Mouse (Mus musculus) lung, embryonic 15.5 days (tissue): ENCODE measurements around the gene Rpsa. TPM values are rescaled to one million over a fixed set of nuclear protein-coding genes. Genes with fewer than 3 reads are reported as not detected.

ENCODE experiments used
- ATAC-seq: fragments of 200-750 bp; cut with Nextera tagmentation; 2 replicates; pipeline ENCODE4 v1.8.0; 2017; ENCODE audit warnings: moderate number of reproducible peaks, borderline replicate concordance; ENCODE audit not compliant: low FRiP score, low TSS enrichment; ENCODE audit errors: extremely low read depth
- H3K27ac ChIP-seq: fragments of 300-500 bp; sonication (generic); 2 replicates; pipeline ENCODE4 v1.5.1; 2015; ENCODE audit warnings: moderate library complexity, mild to moderate bottlenecking, inconsistent platforms
- H3K27me3 ChIP-seq: fragments of 300-500 bp; sonication (generic); 2 replicates; pipeline ENCODE4 v1.6.1; 2015; ENCODE audit warnings: inconsistent platforms
- H3K36me3 ChIP-seq: fragments of 300-500 bp; sonication (generic); 2 replicates; pipeline ENCODE4 v1.6.1; 2015; ENCODE audit warnings: inconsistent platforms
- H3K4me1 ChIP-seq: fragments of 300-500 bp; sonication (generic); 2 replicates; pipeline ENCODE4 v1.6.1; 2015; ENCODE audit warnings: inconsistent platforms
- H3K4me2 ChIP-seq: fragments of 300-500 bp; sonication (generic); 2 replicates; pipeline ENCODE4 v1.6.1; 2015; ENCODE audit warnings: inconsistent platforms, mild to moderate bottlenecking, moderate library complexity
- H3K4me3 ChIP-seq: fragments of 300-500 bp; sonication (generic); 2 replicates; pipeline ENCODE4 v1.5.1; 2015; ENCODE audit warnings: mild to moderate bottlenecking, inconsistent platforms
- H3K9ac ChIP-seq: fragments of 300-500 bp; sonication (generic); 2 replicates; pipeline ENCODE4 v1.6.1; 2015; ENCODE audit warnings: inconsistent platforms
- H3K9me3 ChIP-seq: fragments of 300-500 bp; sonication (generic); 2 replicates; pipeline ENCODE4 v1.6.1; 2016; ENCODE audit warnings: inconsistent platforms
- WGBS: fragments of 180-500 bp; shearing (Covaris S2); methylation state at CpG from one replicate; pipeline ENCODE4 v1.1.7; 2015; 5-methylcytosine and 5-hydroxymethylcytosine counted together
- polyA plus RNA-seq: library from polyadenylated mRNA; unstranded; fragments of >200 nt; fragmentation: Nextera tagmentation; extraction: Ambion mirVana; gene quantifications from 2 replicates; pipeline ENCODE4 v1.2.1, GENCODE M21; 2015

Gene Rpsa
- polyA plus RNA-seq, 1 experiment from 2014 or later, result 1,474 TPM

DNA sequence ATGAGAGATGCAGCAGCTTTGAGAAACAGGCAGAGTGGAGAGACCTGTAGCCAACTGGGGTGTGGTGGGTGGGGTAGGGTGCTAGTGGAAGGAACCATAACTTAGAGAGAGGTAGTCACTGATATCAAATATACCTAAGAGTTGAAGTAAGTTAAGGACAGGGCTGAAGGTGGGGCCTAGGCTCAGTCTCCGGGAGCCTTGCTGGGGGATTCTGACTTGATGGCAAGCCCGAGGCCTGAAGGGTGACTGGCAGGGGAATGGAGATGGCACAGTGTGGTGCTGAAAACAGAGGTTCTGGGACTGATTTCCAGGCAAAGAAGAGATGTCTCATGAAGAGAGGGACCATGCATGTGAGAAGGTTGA lies 12.7 kb upstream of the Rpsa start:
- peaks cover 6% of the 10 kb centered on the region for H3K4me1 ChIP-seq
- peaks cover 15% of the 10 kb centered on the region for H3K36me3 ChIP-seq
- WGBS, result 98% methylated on average over 2 of the region's 2 CpGs
- no peaks in the 10 kb centered on the region for H3K9me3 ChIP-seq
- no peak overlapping the region for H3K4me2 ChIP-seq
- H3K4me3 ChIP-seq, result no peak overlapping the region
- no peak for ATAC-seq
- H3K9ac ChIP-seq, result no peak overlapping the region
- no peak overlapping the region for H3K27ac ChIP-seq
- H3K27me3 ChIP-seq, result no peaks in the 10 kb centered on the region

DNA sequence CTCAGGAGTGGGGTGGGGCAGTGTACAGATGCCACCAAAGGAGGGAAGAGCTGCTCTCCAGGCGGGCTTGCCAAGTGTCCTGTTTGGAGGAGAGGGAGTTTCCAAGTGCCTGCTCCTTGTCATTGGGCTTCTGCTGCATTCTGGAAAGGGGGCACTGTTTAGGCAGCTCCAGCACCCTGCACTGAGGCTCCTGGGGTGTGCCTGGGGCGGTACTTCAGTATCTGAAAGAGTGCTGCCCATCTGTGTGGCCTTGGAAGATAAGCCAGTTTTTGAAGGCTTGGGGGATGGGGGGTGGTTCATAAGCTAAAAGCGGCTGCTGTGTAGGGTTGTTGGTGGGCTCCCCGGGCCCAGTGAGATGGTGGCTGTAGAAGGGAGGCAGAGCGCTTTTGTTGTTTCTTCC lies 11.9 kb upstream of the Rpsa start:
- peaks cover 6% of the 10 kb centered on the region for H3K4me1 ChIP-seq
- H3K9me3 ChIP-seq, result no peaks in the 10 kb centered on the region
- no peak overlapping the region for H3K9ac ChIP-seq
- no peaks in the 10 kb centered on the region for H3K27me3 ChIP-seq
- WGBS, result 74% methylated on average over 5 of the region's 5 CpGs
- no peak overlapping the region for H3K4me2 ChIP-seq
- no peak for ATAC-seq
- no peak overlapping the region for H3K4me3 ChIP-seq
- H3K36me3 ChIP-seq, result peaks cover 21% of the 10 kb centered on the region
- H3K27ac ChIP-seq, result no peak overlapping the region

DNA sequence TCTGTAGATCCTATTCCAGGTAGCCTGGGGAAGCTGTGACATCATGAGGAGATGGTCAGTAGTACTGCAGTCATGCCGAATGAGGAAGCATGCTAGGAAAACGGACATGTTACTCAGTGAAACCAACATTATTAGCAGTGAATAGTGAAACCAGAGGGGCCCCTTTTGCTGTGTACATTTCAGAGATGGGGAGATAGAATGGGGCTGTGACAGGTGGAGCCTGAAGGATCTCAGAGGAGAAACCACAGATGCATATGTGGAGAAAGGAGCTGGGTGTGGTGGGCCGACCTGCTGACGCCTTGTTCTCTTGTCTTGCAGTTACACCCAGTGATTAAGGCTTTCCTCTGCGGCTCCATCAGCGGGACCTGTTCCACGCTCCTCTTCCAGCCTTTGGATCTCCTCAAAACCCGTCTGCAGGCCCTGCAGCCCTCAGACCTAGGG lies 11.3 kb upstream of the Rpsa start:
- H3K36me3 ChIP-seq, result peaks cover 27% of the 10 kb centered on the region
- no peak overlapping the region for H3K9ac ChIP-seq
- H3K4me1 ChIP-seq, result peaks cover 3% of the 10 kb centered on the region
- H3K4me3 ChIP-seq, result no peak overlapping the region
- no peaks in the 10 kb centered on the region for H3K9me3 ChIP-seq
- no peak overlapping the region for H3K27ac ChIP-seq
- H3K27me3 ChIP-seq, result no peaks in the 10 kb centered on the region
- 72% methylated on average over 8 of the region's 8 CpGs for WGBS
- no peak for ATAC-seq
- H3K4me2 ChIP-seq, result no peak overlapping the region

GRCm38 (mm10) chr9:120118212-120118611 lies 9.3 kb upstream of the Rpsa start:
- no peak overlapping the region for H3K4me2 ChIP-seq
- no peaks in the 10 kb centered on the region for H3K4me1 ChIP-seq
- 86% methylated on average over 4 of the region's 4 CpGs for WGBS
- no peak overlapping the region for H3K27ac ChIP-seq
- peaks cover 41% of the 10 kb centered on the region for H3K36me3 ChIP-seq
- H3K9ac ChIP-seq, result no peak overlapping the region
- H3K9me3 ChIP-seq, result no peaks in the 10 kb centered on the region
- H3K27me3 ChIP-seq, result no peaks in the 10 kb centered on the region
- H3K4me3 ChIP-seq, result no peak overlapping the region
- no peak for ATAC-seq

DNA sequence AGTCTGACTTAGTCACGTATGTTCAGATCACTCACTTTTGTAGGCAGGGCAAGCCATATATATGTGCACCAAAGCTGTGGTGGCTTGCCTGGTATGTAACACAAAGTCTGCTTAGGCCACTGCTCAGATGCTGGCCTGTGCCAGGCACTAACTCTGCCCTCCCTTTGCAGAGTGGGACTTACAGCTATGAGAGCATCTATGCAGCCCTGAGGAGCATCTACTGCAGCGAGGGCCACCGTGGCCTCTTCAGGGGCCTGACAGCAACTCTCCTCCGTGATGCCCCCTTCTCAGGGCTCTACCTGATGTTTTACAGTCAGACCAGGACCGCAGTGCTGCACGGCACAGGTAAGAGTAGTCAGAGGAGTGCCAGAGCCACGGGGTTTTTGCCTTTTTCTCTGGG lies 7.0 kb upstream of the Rpsa start:
- no peak overlapping the region for H3K4me3 ChIP-seq
- ATAC-seq, result no peak
- H3K4me1 ChIP-seq, result no peaks in the 10 kb centered on the region
- no peak overlapping the region for H3K27ac ChIP-seq
- H3K27me3 ChIP-seq, result no peaks in the 10 kb centered on the region
- peaks cover 49% of the 10 kb centered on the region for H3K36me3 ChIP-seq
- 89% methylated on average over 7 of the region's 7 CpGs for WGBS
- no peak overlapping the region for H3K9ac ChIP-seq
- H3K9me3 ChIP-seq, result no peaks in the 10 kb centered on the region
- no peak overlapping the region for H3K4me2 ChIP-seq

DNA sequence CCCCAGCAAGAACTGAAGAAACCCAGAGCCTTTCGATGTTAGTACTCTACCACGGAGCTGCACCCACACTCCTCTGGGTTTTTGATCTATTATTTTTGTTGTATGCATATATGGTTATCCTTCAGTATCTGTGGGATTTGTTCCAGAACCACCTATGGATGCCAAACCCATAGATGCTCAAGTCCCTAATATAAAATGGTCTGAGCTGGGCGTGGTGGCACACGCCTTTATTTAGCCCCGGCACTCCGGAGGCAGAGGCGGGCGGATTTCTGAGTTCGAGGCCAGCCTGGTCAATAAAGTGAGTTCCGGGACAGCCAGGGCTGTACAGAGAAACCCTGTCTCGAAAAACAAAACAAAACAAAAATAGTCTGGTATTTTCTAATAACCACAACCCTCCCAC lies 621 bp upstream of the Rpsa start:
- no peaks in the 10 kb centered on the region for H3K9me3 ChIP-seq
- ATAC-seq, result no peak
- peak overlapping the region; percentile 78 for H3K27ac ChIP-seq
- no peaks in the 10 kb centered on the region for H3K27me3 ChIP-seq
- 48% methylated on average over 11 of the region's 11 CpGs for WGBS
- H3K4me1 ChIP-seq, result peaks cover 18% of the 10 kb centered on the region
- H3K4me2 ChIP-seq, result peak overlapping the region; percentile 56
- peaks cover 49% of the 10 kb centered on the region for H3K36me3 ChIP-seq
- H3K4me3 ChIP-seq, result peak overlapping the region; percentile 92
- peak overlapping the region; percentile 37; the same call in 1 of the 2 replicates for H3K9ac ChIP-seq

DNA sequence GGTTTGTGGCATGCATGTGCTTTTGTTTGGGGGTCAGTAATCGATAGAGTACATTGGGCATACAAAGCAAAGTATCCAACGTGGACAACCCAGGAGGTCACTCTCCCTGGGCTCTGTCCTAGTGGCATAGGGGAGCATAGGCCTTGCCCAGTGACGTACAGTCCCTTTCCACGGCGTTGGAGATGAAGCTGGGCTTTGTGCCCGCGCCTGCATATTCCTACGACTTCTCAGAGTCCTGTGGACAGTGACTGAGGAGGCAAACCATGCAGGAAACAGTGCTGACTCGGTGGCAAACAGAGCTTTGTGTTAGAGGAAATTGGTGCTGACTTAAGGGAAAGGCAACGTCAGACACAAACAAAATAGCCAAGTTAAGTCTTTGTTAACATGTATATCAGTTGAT lies 1.8 kb downstream of the Rpsa start:
- 0 out of 2 replicates have a peak overlapping the region, but pooled peaks have one; percentile 41 for H3K27ac ChIP-seq
- H3K9me3 ChIP-seq, result no peaks in the 10 kb centered on the region
- no peak for ATAC-seq
- peaks cover 18% of the 10 kb centered on the region for H3K4me1 ChIP-seq
- H3K27me3 ChIP-seq, result no peaks in the 10 kb centered on the region
- peaks cover 45% of the 10 kb centered on the region for H3K36me3 ChIP-seq
- H3K9ac ChIP-seq, result peak overlapping the region; percentile 100
- peak overlapping the region; percentile 92 for H3K4me3 ChIP-seq
- H3K4me2 ChIP-seq, result peak overlapping the region; percentile 83
- 53% methylated on average over 10 of the region's 10 CpGs for WGBS

GRCm38 (mm10) chr9:120131784-120132288 lies 4.3 kb downstream of the Rpsa start:
- H3K27ac ChIP-seq, result no peak overlapping the region
- H3K9me3 ChIP-seq, result no peaks in the 10 kb centered on the region
- H3K4me1 ChIP-seq, result peaks cover 17% of the 10 kb centered on the region
- H3K27me3 ChIP-seq, result no peaks in the 10 kb centered on the region
- ATAC-seq, result no peak
- peaks cover 45% of the 10 kb centered on the region for H3K36me3 ChIP-seq
- H3K4me3 ChIP-seq, result no peak overlapping the region
- no peak overlapping the region for H3K9ac ChIP-seq
- no peak overlapping the region for H3K4me2 ChIP-seq
- WGBS, result 81% methylated on average over 3 of the region's 3 CpGs

DNA sequence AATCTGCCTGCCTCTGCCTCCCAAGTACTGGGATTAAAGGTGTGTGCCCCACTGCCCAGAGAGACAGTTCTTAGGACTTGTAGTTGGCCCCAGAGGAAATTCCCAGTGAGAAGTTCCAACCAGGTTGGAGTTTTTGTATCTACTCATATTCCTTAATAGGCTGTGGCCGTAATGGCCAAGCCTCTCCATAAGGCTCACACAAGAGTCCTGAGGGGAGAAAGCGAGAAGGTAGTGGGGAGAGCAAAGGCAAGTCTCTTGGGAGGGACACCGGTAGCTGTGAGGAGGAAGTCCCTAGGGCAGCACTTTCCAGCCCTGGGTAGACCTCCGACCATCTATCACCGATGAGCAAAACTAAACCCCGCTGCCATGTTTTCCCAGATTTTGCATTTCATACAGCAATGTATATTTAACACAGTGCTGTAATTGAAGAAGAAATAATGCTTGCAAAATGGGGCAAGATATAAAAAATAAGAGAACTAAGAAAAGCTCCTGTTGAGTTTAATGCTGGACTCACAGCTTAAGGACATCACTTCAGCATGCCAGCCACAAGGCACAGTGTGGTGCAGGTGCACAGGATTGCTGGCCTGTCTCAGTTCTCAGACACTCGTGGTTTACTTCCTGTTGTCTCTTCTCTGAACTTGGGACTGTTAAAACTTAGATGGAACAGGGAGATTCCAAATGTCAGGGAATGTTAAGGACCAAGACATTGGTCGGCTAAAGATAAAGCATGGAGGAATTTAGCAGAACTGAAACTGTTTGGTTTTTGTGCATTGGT lies 5.7 kb downstream of the Rpsa start:
- Histone ChIP-seq H3K4me3 (no peak overlapping the region), H3K9me3 (no peaks in the 10 kb centered on the region), H3K36me3 (peaks cover 45% of the 10 kb centered on the region), H3K4me2 (no peak overlapping the region), H3K9ac (no peak overlapping the region; the same call in 1 of the 2 replicates), H3K27me3 (no peaks in the 10 kb centered on the region), H3K4me1 (peaks cover 16% of the 10 kb centered on the region), H3K27ac (0 out of 2 replicates have a peak overlapping the region, but pooled peaks have one; percentile 13)
- 30% methylated on average over 8 of the region's 8 CpGs for WGBS
- ATAC-seq, result no peak

DNA sequence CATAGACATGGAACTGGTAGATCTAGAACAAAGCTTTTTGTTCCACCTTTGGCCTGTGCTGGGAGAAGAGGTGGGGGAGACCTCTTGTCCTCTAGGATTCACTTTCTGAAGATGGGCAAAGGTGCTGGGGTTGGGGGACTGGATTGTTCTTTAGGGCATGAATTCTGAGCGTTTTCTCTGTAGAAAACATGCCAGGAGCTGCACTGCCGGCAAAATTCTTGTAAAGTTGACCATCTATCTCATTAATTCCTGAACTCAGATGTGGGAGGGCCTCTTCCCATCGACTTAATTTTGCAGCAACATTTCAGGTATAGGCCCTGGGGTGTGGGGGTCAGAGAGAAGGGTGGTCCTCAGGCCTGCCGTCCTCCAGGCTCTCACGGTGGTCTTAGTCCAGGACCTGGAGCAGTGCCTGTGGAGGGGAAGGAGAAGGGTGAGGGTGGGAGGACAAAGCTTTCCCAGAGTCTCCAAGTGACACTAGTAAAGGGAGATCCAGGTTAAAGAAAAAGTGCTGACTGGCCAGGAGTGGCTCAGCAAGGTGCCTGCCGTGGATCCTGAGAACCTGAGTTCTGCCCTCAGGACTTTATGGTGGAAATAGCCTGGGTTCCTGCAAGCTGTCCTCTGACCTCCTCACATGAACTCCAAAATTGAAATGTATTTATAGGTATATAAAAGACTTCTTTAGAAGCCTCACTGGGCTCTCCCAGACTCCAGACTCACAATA lies 6.4 kb downstream of the Rpsa start:
- 48% methylated on average over 6 of the region's 6 CpGs for WGBS
- peaks cover 41% of the 10 kb centered on the region for H3K36me3 ChIP-seq
- 0 out of 2 replicates have a peak overlapping the region, but pooled peaks have one; percentile 13 for H3K27ac ChIP-seq
- no peak overlapping the region for H3K4me3 ChIP-seq
- no peak overlapping the region for H3K9ac ChIP-seq
- H3K9me3 ChIP-seq, result no peaks in the 10 kb centered on the region
- no peaks in the 10 kb centered on the region for H3K27me3 ChIP-seq
- ATAC-seq, result no peak
- no peak overlapping the region for H3K4me2 ChIP-seq
- H3K4me1 ChIP-seq, result peaks cover 10% of the 10 kb centered on the region

DNA sequence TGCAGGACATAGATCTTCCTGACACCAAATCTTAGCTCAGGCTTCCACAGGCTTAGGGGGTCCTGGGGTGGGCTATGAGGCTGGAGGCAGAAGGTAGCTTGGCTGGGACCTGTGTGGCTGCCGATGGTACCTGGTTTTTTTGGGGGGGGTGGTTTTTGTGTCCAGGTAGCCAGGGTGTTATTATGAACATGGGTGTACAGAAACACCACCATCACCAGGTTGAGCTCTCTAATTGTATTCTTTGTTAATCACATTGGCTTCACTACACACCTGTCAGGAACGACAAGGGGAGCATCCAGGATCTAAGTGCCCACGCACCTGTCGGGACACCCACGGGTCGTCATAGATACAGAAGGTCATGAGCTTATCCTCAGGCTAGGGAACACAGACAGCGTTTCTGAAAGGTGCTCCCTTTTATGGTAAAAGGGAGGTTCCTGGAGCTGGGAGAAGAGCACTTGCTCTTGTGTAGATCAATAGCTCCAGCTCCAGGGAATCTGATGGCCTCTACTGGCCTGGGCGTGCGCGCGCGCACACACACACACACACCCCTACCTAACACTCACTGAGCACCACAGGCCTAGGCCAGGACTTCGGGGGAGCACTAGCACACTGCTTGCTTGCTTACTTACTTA lies 7.2 kb downstream of the Rpsa start:
- no peak overlapping the region for H3K27ac ChIP-seq
- H3K4me2 ChIP-seq, result no peak overlapping the region
- H3K4me3 ChIP-seq, result no peak overlapping the region
- WGBS, result 71% methylated on average over 13 of the region's 13 CpGs
- no peaks in the 10 kb centered on the region for H3K27me3 ChIP-seq
- H3K4me1 ChIP-seq, result peaks cover 3% of the 10 kb centered on the region
- H3K9me3 ChIP-seq, result no peaks in the 10 kb centered on the region
- peaks cover 34% of the 10 kb centered on the region for H3K36me3 ChIP-seq
- ATAC-seq, result no peak
- no peak overlapping the region for H3K9ac ChIP-seq

DNA sequence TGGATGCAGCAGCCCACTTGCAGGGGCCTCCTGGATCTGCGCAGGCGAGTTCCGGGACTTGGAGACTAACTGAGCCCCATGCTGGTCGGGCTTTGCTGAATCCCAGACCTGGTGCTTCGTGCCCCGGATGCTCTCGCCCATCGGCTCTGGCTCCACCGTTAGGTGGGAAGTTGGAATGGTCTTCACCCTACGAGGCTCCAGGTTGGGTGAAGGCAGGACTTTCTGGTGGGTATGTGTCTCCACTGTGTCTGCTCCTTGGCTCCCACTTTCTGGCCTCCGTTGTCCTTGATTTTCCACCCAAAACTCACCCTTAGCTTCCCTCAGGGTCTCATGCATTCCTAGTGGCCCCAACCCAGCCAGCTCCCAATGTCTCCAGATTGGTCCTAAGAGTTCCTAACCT lies 8.0 kb downstream of the Rpsa start:
- H3K9me3 ChIP-seq, result no peaks in the 10 kb centered on the region
- peaks cover 26% of the 10 kb centered on the region for H3K36me3 ChIP-seq
- H3K27me3 ChIP-seq, result no peaks in the 10 kb centered on the region
- H3K4me2 ChIP-seq, result no peak overlapping the region
- ATAC-seq, result no peak
- no peaks in the 10 kb centered on the region for H3K4me1 ChIP-seq
- no peak overlapping the region for H3K4me3 ChIP-seq
- H3K27ac ChIP-seq, result no peak overlapping the region
- 88% methylated on average over 11 of the region's 11 CpGs for WGBS
- H3K9ac ChIP-seq, result no peak overlapping the region
